Mouse (Mus musculus) MEL (cell line): ENCODE measurements around the gene Ap1ar. TPM values are rescaled to one million over a fixed set of nuclear protein-coding genes. Genes with fewer than 3 reads are reported as not detected.

Experiments
- DNase-seq: peaks from one replicate; pipeline ENCODE4 v3.0.0; 2011; ENCODE audit warnings: low read depth, low spot score
- H3K27ac ChIP-seq: 2 replicates; pipeline ENCODE4 v1.5.1; 2012; ENCODE audit warnings: low read depth, mild to moderate bottlenecking, control low read depth, low read length, moderate library complexity; ENCODE audit not compliant: control insufficient read depth
- H3K27me3 ChIP-seq, 2 experiments: fragments of 150-350 bp in 1 of 2; sonication (generic) in 1 of 2; 2 replicates each; pipeline ENCODE4 v1.6.1; 2012; ENCODE audit warnings: low read length in 2 of 2, mild to moderate bottlenecking in 2 of 2, improper control_type of control experiment in 1 of 2, moderate library complexity in 1 of 2; ENCODE audit not compliant: insufficient read depth in 2 of 2, control insufficient read depth in 1 of 2
- H3K36me3 ChIP-seq, 2 experiments: 2 replicates each; pipeline ENCODE4 v1.6.1; 2012 to 2014; ENCODE audit warnings: low read length in 2 of 2, improper control_type of control experiment in 1 of 2, inconsistent platforms in 1 of 2, mild to moderate bottlenecking in 1 of 2; ENCODE audit not compliant: insufficient read depth in 2 of 2, control insufficient read depth in 1 of 2
- H3K4me1 ChIP-seq, 2 experiments: fragments of 150-350 bp in 1 of 2; sonication (generic) in 1 of 2; 2 replicates each; pipeline ENCODE4 v1.6.1; 2012; ENCODE audit warnings: low read length in 2 of 2, improper control_type of control experiment in 1 of 2, mild to moderate bottlenecking in 1 of 2; ENCODE audit not compliant: insufficient read depth in 2 of 2, control insufficient read depth in 1 of 2
- H3K4me3 ChIP-seq, 2 experiments: fragments of 150-350 bp in 1 of 2; sonication (generic) in 1 of 2; 2 replicates each; pipeline ENCODE4 v1.5.1; 2012; ENCODE audit warnings: low read depth in 2 of 2, low read length in 2 of 2, mild to moderate bottlenecking in 2 of 2, moderate library complexity in 2 of 2, control low read depth in 1 of 2, improper control_type of control experiment in 1 of 2; ENCODE audit not compliant: control insufficient read depth in 1 of 2, insufficient read depth in 1 of 2
- H3K79me2 ChIP-seq: 2 replicates; pipeline ENCODE4 v1.6.1; 2012; ENCODE audit warnings: mild to moderate bottlenecking, low read length, moderate library complexity; ENCODE audit not compliant: control insufficient read depth, poor library complexity, insufficient read depth
- H3K9ac ChIP-seq: 2 replicates; pipeline ENCODE4 v1.6.1; 2012; ENCODE audit warnings: low read depth, mild to moderate bottlenecking, control low read depth, low read length, moderate library complexity; ENCODE audit not compliant: control insufficient read depth, poor library complexity, severe bottlenecking
- H3K9me3 ChIP-seq: fragments of 150-350 bp; sonication (generic); replicated peaks from 2 replicates; pipeline ENCODE4 v1.6.1; 2012; ENCODE audit warnings: mild to moderate bottlenecking, low read length, improper control_type of control experiment, moderate library complexity; ENCODE audit not compliant: insufficient read depth
- BHLHE40 ChIP-seq: IDR thresholded peaks from 2 replicates; pipeline ENCODE4 v1.6.1; 2012; ENCODE audit warnings: low read depth, mild to moderate bottlenecking, inconsistent platforms, low read length, improper control_type of control experiment, borderline replicate concordance
- CHD1 ChIP-seq: IDR thresholded peaks from 2 replicates; pipeline ENCODE4 v1.6.1; 2012; ENCODE audit warnings: low read depth, mild to moderate bottlenecking, inconsistent platforms, low read length, improper control_type of control experiment
- CTCF ChIP-seq, 3 experiments: IDR thresholded peaks in 2 of 3; conservative IDR thresholded peaks in 1 of 3; 2 replicates each; pipeline ENCODE4 v1.5.1; 2011 to 2012; ENCODE audit warnings: low read length in 3 of 3, low read depth in 2 of 3, mild to moderate bottlenecking in 2 of 3, improper control_type of control experiment in 1 of 3, inconsistent platforms in 1 of 3, mixed read lengths in 1 of 3, moderate library complexity in 1 of 3; ENCODE audit not compliant: control insufficient read depth in 1 of 3, insufficient read depth in 1 of 3, poor library complexity in 1 of 3, severe bottlenecking in 1 of 3
- EP300 ChIP-seq, 2 experiments: IDR thresholded peaks; 2 replicates each; pipeline ENCODE4 v1.6.1; 2011; ENCODE audit warnings: improper control_type of control experiment in 2 of 2, low read length in 2 of 2, low read depth in 1 of 2, mild to moderate bottlenecking in 1 of 2
- ETS1 ChIP-seq: IDR thresholded peaks from 2 replicates; pipeline ENCODE4 v1.6.1; 2012; ENCODE audit warnings: low read depth, mild to moderate bottlenecking, inconsistent platforms, low read length, improper control_type of control experiment, moderate library complexity
- HCFC1 ChIP-seq: IDR thresholded peaks from 2 replicates; pipeline ENCODE4 v1.6.1; 2012; ENCODE audit warnings: low read depth, mild to moderate bottlenecking, inconsistent platforms, low read length, improper control_type of control experiment, moderate library complexity
- MAX ChIP-seq: IDR thresholded peaks from 2 replicates; pipeline ENCODE4 v1.6.1; 2011; ENCODE audit warnings: low read length, improper control_type of control experiment
- MAZ ChIP-seq: IDR thresholded peaks from 2 replicates; pipeline ENCODE4 v1.6.1; 2012; ENCODE audit warnings: low read depth, mild to moderate bottlenecking, inconsistent platforms, low read length, improper control_type of control experiment
- MXI1 ChIP-seq: IDR thresholded peaks from 2 replicates; pipeline ENCODE4 v1.6.1; 2011; ENCODE audit warnings: mild to moderate bottlenecking, low read depth, low read length, improper control_type of control experiment
- MYB ChIP-seq: IDR thresholded peaks from 2 replicates; pipeline ENCODE4 v1.6.1; 2011; ENCODE audit warnings: mild to moderate bottlenecking, low read depth, low read length, improper control_type of control experiment
- MYC ChIP-seq: IDR thresholded peaks from 2 replicates; pipeline ENCODE4 v1.6.1; 2011; ENCODE audit warnings: low read depth, mild to moderate bottlenecking, low read length, improper control_type of control experiment, moderate library complexity
- NRF1 ChIP-seq: IDR thresholded peaks from 2 replicates; pipeline ENCODE4 v1.6.1; 2014; ENCODE audit warnings: low read depth, mild to moderate bottlenecking, inconsistent platforms, low read length, improper control_type of control experiment, moderate library complexity; ENCODE audit not compliant: poor library complexity, insufficient read depth, severe bottlenecking
- POLR2A ChIP-seq, 2 experiments: IDR thresholded peaks; 2 replicates each; pipeline ENCODE4 v1.6.1; 2011 to 2012; ENCODE audit warnings: low read length in 2 of 2, mild to moderate bottlenecking in 2 of 2, control low read depth in 1 of 2, improper control_type of control experiment in 1 of 2, low read depth in 1 of 2, moderate library complexity in 1 of 2; ENCODE audit not compliant: control insufficient read depth in 1 of 2, insufficient read depth in 1 of 2, poor library complexity in 1 of 2
- POLR2AphosphoS2 ChIP-seq: IDR thresholded peaks from 2 replicates; pipeline ENCODE4 v1.6.1; 2011; ENCODE audit warnings: low read length, improper control_type of control experiment
- RAD21 ChIP-seq: IDR thresholded peaks from 2 replicates; pipeline ENCODE4 v1.6.1; 2011; ENCODE audit warnings: mild to moderate bottlenecking, low read depth, low read length, improper control_type of control experiment
- SMC3 ChIP-seq: IDR thresholded peaks from 2 replicates; pipeline ENCODE4 v1.6.1; 2011; ENCODE audit warnings: low read depth, low read length, improper control_type of control experiment
- TAL1 ChIP-seq: IDR thresholded peaks from 2 replicates; pipeline ENCODE4 v1.6.1; 2012; ENCODE audit warnings: mild to moderate bottlenecking, inconsistent platforms, low read length, moderate library complexity, mixed read lengths
- TCF12 ChIP-seq: IDR thresholded peaks from 2 replicates; pipeline ENCODE4 v1.6.1; 2014; ENCODE audit warnings: low read depth, mild to moderate bottlenecking, inconsistent platforms, low read length, improper control_type of control experiment, moderate library complexity
- UBTF ChIP-seq: IDR thresholded peaks from 2 replicates; pipeline ENCODE4 v1.6.1; 2012; ENCODE audit warnings: low read depth, mild to moderate bottlenecking, inconsistent platforms, low read length, improper control_type of control experiment, moderate library complexity, borderline replicate concordance; ENCODE audit not compliant: insufficient read depth
- USF2 ChIP-seq, 2 experiments: IDR thresholded peaks; 2 replicates each; pipeline ENCODE4 v1.6.1; 2011 to 2012; ENCODE audit warnings: improper control_type of control experiment in 2 of 2, low read length in 2 of 2, borderline replicate concordance in 1 of 2, inconsistent platforms in 1 of 2, low read depth in 1 of 2, mild to moderate bottlenecking in 1 of 2; ENCODE audit not compliant: insufficient read depth in 1 of 2
- ZKSCAN1 ChIP-seq: IDR thresholded peaks from 2 replicates; pipeline ENCODE4 v1.6.1; 2012; ENCODE audit warnings: low read depth, mild to moderate bottlenecking, inconsistent platforms, low read length, improper control_type of control experiment, moderate library complexity
- ZMIZ1 ChIP-seq: IDR thresholded peaks from 2 replicates; pipeline ENCODE4 v1.6.1; 2012; ENCODE audit warnings: low read depth, mild to moderate bottlenecking, inconsistent platforms, low read length, improper control_type of control experiment, moderate library complexity
- polyA plus RNA-seq, 2 experiments: library from polyadenylated mRNA; stranded (reverse) in 1 of 2; unstranded in 1 of 2; fragments of >175 nt in 1 of 2; fragments of >200 nt in 1 of 2; gene quantifications; 2 replicates each; pipeline versions ENCODE4 v1.2.1 to v1.2.4; 2012; ENCODE audit warnings: low replicate concordance in 2 of 2, low read depth in 1 of 2; ENCODE audit not compliant: insufficient read length in 2 of 2, insufficient read depth in 1 of 2, missing spikeins in 1 of 2
- total RNA-seq: library from RNA; depleted of rRNA; stranded (reverse); fragments of 300-350 nt; gene quantifications from 2 replicates; pipeline ENCODE4 v1.2.3, GENCODE M21; 2012

The Ap1ar gene
- total and polyA plus RNA-seq, 3 experiments: 65.0 to 107 TPM; not detected in 1

DNA sequence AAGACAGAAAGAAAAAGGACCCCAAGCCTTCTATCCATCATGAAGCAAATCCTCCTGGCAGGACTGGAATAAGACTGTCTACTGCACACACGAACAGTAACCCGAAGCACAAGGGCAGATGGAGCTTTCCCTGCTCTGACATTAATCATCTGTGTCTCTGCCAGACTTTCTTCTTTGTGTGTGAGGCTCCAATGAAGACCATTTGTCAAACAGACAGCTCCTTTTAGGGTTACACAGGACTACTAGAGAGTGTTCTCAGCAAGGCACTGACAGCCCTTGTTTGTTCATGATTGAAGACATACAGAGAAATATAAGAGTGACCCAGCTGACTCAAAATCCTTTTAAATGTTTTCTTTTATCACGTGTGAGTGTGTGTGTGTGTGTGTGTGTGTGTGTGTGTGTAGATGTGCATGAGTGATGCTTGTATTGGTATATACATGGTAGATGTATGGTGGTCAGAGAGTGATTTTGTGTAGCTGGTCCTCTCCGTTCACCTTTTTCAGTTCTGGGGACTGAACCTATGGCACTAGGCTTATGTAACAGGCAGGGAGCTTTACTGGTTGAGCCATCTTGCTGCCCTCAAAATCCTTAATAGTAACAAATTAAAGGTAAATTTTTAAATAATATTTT, 37.0 kb upstream of the Ap1ar start:
- Histone ChIP-seq H3K9me3 (no peaks in the 10 kb centered on the region), H3K36me3 (peaks cover 2 to 16% of the 10 kb centered on the region in 2 experiments), H3K27me3 (no peaks in the 10 kb centered on the region), H3K27ac (no peak overlapping the region), H3K4me3 (no peak overlapping the region), H3K79me2 (0 out of 2 replicates have a peak, but pooled peaks cover 4% of the 10 kb centered on the region), H3K4me1 (no peaks in the 10 kb centered on the region), H3K9ac (no peak overlapping the region)
- no peak for DNase-seq
- peak; percentile 28; the same call in 1 of the 2 replicates for TF ChIP-seq POLR2AphosphoS2
- no peak for TF ChIP-seq BHLHE40
- TF ChIP-seq, all 39 proteins: peak for 1

GRCm38 (mm10) chr3:127871575-127871974, 34.3 kb upstream of the Ap1ar start:
- Histone ChIP-seq H3K27ac (no peak overlapping the region), H3K4me3 (no peak overlapping the region), H3K36me3 (peaks cover 0 to 13% of the 10 kb centered on the region in 2 experiments; a peak in 2 of 4 replicates), H3K4me1 (no peaks in the 10 kb centered on the region), H3K27me3 (no peaks in the 10 kb centered on the region), H3K9ac (no peak overlapping the region), H3K79me2 (0 out of 2 replicates have a peak, but pooled peaks cover 4% of the 10 kb centered on the region), H3K9me3 (no peaks in the 10 kb centered on the region)
- no peak for DNase-seq
- no peak for TF ChIP-seq TAL1
- no peak for TF ChIP-seq HCFC1
- no peak for TF ChIP-seq ETS1
- no peak for TF ChIP-seq UBTF
- TF ChIP-seq MAZ: no peak
- TF ChIP-seq SMC3: no peak
- TF ChIP-seq RAD21: no peak
- no peak for TF ChIP-seq ZMIZ1
- no peak for TF ChIP-seq CHD1
- TF ChIP-seq BHLHE40: no peak
- no peak for TF ChIP-seq MAX
- TF ChIP-seq EP300 (IDR thresholded peaks at IDR 0.05; ENCODE audit: low read depth in 1 of 2, low read length in 2 of 2): no peak
- no peak for TF ChIP-seq MXI1

- peaks cover 0 to 10% of the 10 kb centered on the region in 2 experiments; a peak in 2 of 4 replicates for H3K36me3 ChIP-seq
- no peak overlapping the region for H3K9ac ChIP-seq
- H3K4me3 ChIP-seq: no peak overlapping the region
- H3K79me2 ChIP-seq: 0 out of 2 replicates have a peak, but pooled peaks cover 2% of the 10 kb centered on the region
- no peaks in the 10 kb centered on the region for H3K4me1 ChIP-seq
- no peaks in the 10 kb centered on the region for H3K9me3 ChIP-seq
- DNase-seq: no peak
- no peak overlapping the region for H3K27ac ChIP-seq
- H3K27me3 ChIP-seq: no peaks in the 10 kb centered on the region
- TF ChIP-seq CTCF (IDR thresholded peaks at IDR 0.05 in 2 of 3, conservative IDR thresholded peaks at IDR 0.05 in 1 of 3; ENCODE audit: control insufficient read depth in 1 of 3, insufficient read depth in 1 of 3, low read depth in 2 of 3, low read length in 3 of 3, poor library complexity in 1 of 3, severe bottlenecking in 1 of 3) (no peak), USF2 (IDR thresholded peaks at IDR 0.05; ENCODE audit: borderline replicate concordance in 1 of 2, insufficient read depth in 1 of 2, low read depth in 1 of 2, low read length in 2 of 2) (no peak), ETS1 (no peak), SMC3 (no peak), NRF1 (no peak), MYB (no peak), POLR2A (IDR thresholded peaks at IDR 0.05; ENCODE audit: control insufficient read depth in 1 of 2, insufficient read depth in 1 of 2, low read depth in 1 of 2, low read length in 2 of 2, poor library complexity in 1 of 2) (no peak), TCF12 (no peak), ZKSCAN1 (no peak), BHLHE40 (no peak), MYC (no peak)
Measured at GRCm38 (mm10) chr3:127868880-127869279, 31.6 kb upstream of the Ap1ar start.
